Mouse (Mus musculus): ENCODE measurements at regions not wholly inside any gene's neighbourhood (a gene's known extent, or its start where the extent isn't known, plus 50 kb on each side); places are given as distances from the start of the nearest gene placed in this dataset.

- TF ChIP-seq CTCF (IDR thresholded peaks at IDR 0.05; ENCODE audit: low read depth, low read length) (no peak), POLR2A (IDR thresholded peaks at IDR 0.05; ENCODE audit: borderline replicate concordance, low read depth, low read length) (no peak)
These were observed 438.9 kb downstream of the Flrt2 start for GRCm38 (mm10) chr12:96130796-96131512.
